Mouse (Mus musculus): ENCODE measurements around the gene Pafah1b1.

Pafah1b1 gene

GRCm38 (mm10) chr11:74724235-74724791, at the start of gene Pafah1b1:
TSS of gene Pafah1b1 (minus strand) at chr11:74724670.
- peak; percentile 97 for DNase-seq

- no peak for DNase-seq
These were observed 47.9 kb upstream of the Pafah1b1 start for GRCm38 (mm10) chr11:74772386-74772785.

DNA sequence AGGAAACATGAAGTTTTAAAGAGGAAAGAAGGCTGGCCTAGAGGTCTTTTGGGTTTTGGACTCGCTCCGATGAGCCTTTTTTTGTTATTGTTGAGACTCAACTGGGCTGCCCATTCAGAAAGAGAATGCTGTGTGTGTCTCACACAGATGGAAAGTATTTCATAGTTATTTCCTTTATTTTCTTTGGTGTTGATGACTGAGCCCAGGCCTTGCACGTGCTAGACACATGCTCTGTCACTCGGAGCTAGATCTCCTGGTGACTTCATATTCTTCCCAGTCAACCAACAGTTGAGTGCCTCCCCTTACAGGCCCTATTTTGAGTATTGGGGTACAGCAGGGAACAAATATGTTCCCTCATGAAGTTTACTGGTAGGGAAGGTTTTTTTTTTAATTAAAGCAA, 47.2 kb upstream of the Pafah1b1 start:
- no peak for DNase-seq

DNA sequence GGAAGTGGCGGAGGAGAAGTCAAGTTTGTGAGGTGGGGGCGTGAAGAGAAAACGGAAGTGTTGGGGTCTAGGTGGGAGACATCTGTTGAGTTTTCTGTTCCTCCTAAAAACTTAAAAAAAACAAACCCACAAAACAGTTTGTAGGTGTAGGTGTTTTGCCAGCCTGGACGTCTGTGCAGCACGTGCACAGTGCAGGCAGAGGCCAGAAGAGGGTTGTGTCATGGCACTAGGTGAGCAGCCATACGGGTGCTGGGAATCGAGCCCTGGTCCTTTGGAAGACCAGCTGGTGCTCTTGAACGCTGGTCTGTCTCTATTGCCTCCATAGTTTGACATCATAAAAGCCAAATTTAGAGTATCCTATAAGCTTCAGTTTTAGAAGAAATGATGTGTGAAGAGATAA, 46.8 kb upstream of the Pafah1b1 start:
- DNase-seq, result no peak

DNA sequence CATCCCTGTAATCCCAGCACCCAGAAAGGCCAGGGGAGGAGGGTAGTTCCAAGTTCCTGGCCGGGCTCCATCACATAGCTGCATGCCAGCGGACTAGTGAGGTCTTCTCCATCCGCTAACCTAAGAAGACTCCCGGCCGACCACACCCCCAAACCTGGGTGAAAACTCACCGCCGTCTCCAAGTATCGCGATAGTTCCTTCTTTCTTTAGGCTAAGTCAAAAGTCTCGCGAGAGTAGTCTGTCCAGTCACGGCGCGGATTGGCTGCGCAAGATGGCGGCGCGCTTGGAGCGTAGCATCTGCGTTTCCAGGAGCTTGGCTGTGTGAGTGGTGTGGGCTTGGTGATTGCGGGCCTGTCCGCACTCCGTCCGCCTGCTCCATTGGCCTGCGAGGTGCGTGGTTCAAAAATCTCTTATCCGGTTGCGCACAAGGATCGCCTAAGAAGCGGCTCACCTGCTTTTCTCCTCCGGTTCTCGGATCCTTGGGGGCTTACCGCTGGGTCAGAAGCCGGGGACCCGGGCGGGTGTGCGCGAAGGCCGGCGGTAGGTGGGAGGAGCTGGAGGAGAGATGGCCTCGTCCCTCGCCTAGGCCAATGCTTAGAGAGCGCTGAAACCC, 46.2 kb upstream of the Pafah1b1 start, which contains the start of gene Mettl16:
Gene Mettl16, plus strand, starts transcription at position 236 of the 613 bp plus-strand sequence.
- peak; percentile 98 for DNase-seq

DNA sequence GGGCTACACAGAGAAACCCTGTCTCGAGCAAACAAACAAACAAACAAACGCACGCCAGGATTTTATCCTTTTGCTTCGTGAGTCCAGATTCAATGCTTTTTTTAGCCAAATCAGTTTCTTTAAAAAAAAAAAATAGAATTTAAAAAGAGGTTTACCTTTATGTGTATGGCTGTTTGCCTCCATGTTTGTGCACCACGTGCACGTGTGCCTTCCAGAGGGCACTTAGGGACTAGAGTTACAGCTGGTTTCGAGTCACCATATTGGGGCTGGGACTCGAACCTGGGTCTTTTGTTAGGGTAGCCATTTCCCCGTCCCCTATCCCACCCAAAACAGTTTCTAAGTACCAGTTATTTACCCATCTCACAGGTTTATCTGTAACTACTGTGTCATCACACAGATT, 45.6 kb upstream of the Pafah1b1 start:
- DNase-seq, result no peak

- DNase-seq, result peak; percentile 59
These were observed 43.6 kb upstream of the Pafah1b1 start for GRCm38 (mm10) chr11:74768045-74768444.

DNA sequence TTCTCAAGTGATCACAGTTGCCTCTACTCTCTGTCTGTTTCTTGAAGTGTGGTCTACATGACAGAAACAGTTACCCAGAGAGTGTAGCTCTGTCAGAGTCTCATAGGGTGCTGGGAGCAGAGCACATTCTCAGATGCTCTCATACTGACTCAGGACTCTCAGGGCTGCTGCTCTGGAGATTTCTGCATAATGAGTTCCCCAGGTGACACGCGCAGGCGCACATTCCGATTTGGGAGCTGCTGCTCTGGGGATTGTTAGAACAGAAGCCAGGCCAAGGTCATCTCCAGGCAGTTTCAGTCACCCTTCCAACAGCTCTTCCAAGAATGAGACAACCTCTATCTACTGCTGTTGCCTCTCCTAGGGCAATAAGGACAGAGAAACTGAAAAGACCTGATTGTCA, 43.0 kb upstream of the Pafah1b1 start:
- DNase-seq, result peak; percentile 29

GRCm38 (mm10) chr11:74763960-74764625, 39.6 kb upstream of the Pafah1b1 start:
- DNase-seq, result no peak

GRCm38 (mm10) chr11:74761011-74761705, 36.7 kb upstream of the Pafah1b1 start:
- DNase-seq, result peak; percentile 69

DNA sequence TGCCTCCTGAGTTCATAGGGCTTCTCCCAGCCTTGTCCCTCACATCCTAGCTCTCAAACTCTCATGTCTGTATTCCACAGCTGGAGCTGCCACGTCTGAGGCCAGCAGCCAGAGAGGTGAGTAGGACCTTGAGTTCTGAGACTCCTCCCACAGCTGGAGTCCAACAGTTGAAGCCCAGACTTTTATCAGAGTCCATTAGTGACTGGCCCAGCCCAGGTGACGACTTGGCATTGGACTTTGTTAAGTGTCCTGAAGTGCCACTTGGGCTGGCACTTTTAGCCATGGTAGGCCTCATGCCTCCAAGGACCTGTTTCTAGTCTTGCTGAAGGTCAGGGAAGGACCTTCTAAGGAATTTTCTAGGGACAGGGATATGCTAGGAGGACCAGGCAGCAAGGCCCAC, 32.2 kb upstream of the Pafah1b1 start:
- peak; percentile 72 for DNase-seq

GRCm38 (mm10) chr11:74751352-74752066, 27.0 kb upstream of the Pafah1b1 start:
- no peak for DNase-seq

DNA sequence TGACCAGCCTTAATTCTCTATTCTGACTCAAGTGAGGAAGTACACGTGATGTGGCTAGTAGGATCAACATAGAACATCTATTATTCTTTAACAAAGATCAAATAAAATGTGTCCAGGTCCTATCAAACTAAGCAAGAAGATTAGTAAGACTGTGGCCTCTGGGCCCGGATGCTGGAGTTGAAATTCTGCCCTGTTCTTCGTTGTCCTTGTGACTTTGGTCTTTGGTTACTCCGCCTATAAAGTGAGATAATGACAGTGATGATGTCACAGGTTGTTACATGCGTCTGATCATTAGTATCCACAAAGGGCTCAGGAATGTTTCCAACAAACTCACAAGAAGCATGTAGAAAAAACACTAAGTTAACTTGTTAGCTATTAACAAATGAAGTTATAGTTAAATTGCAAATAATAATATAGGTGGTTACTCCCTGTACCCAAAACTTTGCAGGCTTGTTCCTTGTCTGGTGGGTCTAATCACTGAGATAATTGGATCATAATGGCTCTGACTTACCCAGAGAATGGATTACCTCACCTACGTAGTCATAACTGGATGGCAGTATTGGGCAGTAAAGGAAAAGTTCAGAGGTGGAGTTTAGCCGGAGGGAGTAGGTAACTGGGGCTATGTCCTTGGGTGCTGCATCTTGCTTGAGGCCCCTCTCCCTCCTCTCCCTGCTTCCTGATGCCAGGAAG, 26.3 kb upstream of the Pafah1b1 start:
- DNase-seq, result no peak

DNA sequence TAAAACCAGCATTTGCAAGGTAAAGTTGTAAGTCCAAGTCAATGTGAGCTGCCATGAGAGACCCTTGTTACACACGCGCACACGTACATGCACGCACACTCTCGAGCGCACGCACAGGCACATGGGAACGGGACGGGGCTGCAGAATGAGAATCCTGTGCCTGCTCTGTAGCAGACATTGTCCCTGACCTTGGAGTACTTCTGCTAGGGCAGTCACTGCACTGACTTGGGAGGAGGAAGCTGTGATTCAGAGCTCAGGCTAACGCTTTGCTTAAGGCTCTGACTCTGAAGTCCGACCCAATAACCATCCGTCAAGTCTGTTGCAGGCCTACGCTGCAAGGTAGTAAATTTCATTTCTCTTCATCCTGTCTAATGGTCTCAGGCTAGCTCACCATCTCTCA, 24.8 kb upstream of the Pafah1b1 start:
- DNase-seq, result no peak

DNA sequence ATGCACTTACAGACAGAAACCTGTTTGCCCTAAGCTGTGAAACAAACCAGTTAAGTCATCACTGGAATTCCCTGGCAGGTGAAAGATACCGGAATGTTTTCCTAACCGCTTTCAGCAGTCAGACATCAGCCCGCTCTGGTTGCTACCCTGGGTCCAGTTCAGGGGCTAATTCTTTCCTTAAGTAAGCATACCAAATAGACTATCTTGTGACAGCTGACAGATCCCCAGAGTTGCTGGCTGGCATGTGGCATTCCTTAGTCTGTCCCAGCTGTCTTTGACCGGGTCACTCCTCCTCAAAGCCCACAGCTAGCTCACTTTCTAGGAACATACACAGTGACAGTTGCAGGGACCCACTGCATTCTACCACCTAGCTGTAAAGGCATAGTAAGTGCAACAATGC, 23.6 kb upstream of the Pafah1b1 start:
- no peak for DNase-seq

- DNase-seq, result peak; percentile 53
These were observed 13.4 kb upstream of the Pafah1b1 start for GRCm38 (mm10) chr11:74737861-74738260.

DNA sequence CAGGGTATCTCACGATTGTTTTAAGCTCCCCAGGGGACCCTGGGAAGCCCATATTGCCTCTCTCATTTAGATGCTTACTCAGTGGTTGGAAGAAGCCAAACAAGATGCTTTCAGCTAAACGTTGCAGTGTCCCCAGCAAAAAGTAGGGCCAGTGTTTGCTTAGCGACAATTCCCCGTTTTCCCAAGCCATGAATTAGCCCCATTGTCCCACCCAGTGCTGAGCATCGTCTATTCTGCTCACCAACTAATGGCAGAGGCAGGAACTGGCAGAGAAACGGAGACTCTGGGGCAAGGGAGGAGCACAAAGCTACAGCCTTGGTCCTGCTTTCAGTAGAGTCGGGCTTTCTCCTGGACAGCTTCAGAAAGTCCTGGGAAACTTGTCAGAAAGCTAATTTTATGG, 10.4 kb upstream of the Pafah1b1 start:
- DNase-seq, result no peak

GRCm38 (mm10) chr11:74725181-74725580, 711 bp upstream of the Pafah1b1 start:
- no peak for DNase-seq

DNA sequence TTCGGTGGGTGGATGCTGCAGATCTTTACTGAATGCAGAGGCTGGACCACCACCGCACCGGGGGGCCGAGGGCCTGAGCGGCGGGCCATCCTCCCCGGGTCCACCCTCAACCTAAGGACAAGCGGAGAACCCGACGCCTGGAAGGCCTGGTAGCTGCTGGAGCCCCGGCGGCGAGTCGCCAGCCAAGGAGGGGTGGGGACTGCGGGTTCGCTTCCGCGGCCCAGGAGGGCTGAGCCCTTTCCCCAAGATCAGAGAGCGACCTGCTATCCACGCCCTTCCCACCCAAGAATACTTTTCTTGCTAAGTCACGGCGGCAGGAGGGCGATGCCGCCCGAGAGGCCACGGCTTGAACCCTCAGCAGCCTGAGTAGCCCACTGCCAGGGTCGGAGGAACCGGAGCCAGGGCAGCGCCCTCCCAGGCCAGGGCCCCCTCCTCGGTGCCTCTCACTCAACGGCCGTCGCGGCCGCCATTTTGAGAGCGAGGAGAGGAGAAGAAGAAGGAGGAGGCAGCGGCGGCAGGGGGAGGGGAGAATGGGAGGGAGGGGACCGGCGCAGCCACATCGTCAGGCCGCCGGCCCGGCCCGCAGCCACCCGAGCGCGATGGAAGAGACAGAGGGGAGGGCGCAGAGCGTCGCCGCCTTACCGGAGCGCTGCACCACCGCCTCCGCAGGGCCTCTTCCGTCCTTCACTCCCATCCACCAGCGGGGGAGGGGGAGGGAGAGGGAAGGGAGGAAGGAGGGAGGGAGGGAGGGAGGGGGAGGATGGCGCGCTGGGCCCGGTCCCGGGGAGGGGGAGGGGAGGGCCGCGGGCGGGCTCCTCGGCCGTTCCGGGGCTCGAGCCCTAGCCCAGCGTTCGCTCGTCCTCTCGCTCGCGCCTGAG, 874 bp downstream of the Pafah1b1 start:
- DNase-seq, result peak; percentile 86

DNA sequence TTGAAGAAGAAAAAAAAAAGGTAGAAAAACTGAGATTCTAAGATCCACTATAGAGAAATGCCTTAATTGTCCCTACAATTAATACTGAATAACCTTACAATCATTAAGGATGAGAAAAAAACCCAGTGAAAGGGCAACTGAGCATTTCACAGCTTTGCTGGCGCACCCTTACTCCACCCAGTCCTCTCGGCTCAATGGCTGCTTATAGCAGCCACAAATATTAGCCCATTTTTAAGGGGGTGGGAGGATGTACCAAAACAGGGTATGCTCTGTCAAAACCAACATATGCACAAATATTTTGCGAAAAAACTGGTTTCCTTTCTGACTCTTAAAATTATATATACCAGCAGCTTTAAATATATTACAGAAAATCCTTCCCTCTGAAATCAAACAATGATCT, 2.5 kb downstream of the Pafah1b1 start:
- no peak for DNase-seq

- no peak for DNase-seq
These were observed 3.3 kb downstream of the Pafah1b1 start for GRCm38 (mm10) chr11:74721141-74721540.
